Mouse (Mus musculus): ENCODE data around the gene Olfr669. TPM values are rescaled to one million over a fixed set of nuclear protein-coding genes. Genes with fewer than 3 reads are reported as not detected.
"Not testable (repeated sequence)": the region's sequence is repeated elsewhere in the genome, so short reads cannot be mapped to it uniquely, and the experiment has no call there.

Olfr669 gene
- total RNA-seq (2018; cell fraction: chromatin; rRNA removed) = not detected
- not detected for total RNA-seq (2018; cell fraction: cytosol; rRNA removed)
- total RNA-seq (2018; cell fraction: nucleus; rRNA removed) = not detected
- not detected in 3 replicates for polyA plus RNA-seq (2018)

DNA sequence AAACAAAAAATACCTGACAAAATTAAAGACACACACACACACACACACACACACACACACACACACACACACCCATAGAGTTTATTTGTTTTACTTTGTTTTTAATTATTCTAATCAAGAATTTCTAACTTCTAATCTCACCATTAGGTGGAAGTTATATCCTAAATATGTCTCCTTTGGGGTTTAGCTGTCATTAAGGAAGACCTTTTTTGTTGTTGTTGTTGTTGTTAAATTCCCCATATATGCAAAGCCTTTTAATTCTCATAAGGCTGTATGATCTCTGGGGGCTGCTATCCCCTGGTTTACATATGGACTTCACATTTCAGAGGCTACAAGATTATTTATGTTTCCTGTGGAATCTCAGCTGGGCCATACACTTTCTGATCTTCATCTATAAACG is at the start of gene Olfr669:
TSS of gene Olfr669 (plus strand) at position 301 of the 400 bp plus-strand sequence.
- no peak within 1 kb of the TSS for H3K27ac ChIP-seq
- no peaks in the 10 kb centered on the region for H3K36me3 ChIP-seq (ENCODE audit: inconsistent target)
- H3K79me2 ChIP-seq (ENCODE audit: inconsistent target) = no peaks in the 10 kb centered on the region
- no peak within 1 kb of the TSS for H3K4me3 ChIP-seq (ENCODE audit: inconsistent target)
- 70% methylated on average over 1 of the region's 1 CpGs for WGBS (ENCODE audit: missing documents)

DNA sequence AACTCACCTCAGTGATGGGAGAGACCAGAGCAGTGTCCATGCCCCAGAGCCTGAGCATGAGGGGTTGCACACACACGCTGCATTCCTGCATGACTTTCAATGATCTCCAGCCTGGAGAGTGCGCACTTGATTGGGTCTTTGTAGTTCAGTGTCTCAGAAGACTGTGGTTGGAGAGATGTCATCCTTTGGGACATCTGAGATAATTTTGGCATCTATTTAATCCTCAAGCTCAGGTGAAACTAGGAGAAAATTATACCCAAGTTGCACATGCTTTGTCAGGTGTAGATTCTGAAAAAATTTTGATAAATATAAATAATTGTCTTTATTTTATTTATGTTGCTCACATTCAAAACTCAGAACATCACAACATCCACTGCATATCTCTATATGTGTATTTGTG is 38.2 kb upstream of the Olfr669 start, which contains the start of gene Olfr666:
TSS of gene Olfr666 (minus strand) at position 101 of the 400 bp plus-strand sequence.
- no peak within 1 kb of the TSS for H3K27ac ChIP-seq
- H3K36me3 ChIP-seq (ENCODE audit: inconsistent target) = no peaks in the 10 kb centered on the region
- H3K4me3 ChIP-seq (ENCODE audit: inconsistent target) = no peak within 1 kb of the TSS
- H3K79me2 ChIP-seq (ENCODE audit: inconsistent target) = no peaks in the 10 kb centered on the region
- 86% methylated on average over 2 of the region's 2 CpGs for WGBS (ENCODE audit: missing documents)

DNA sequence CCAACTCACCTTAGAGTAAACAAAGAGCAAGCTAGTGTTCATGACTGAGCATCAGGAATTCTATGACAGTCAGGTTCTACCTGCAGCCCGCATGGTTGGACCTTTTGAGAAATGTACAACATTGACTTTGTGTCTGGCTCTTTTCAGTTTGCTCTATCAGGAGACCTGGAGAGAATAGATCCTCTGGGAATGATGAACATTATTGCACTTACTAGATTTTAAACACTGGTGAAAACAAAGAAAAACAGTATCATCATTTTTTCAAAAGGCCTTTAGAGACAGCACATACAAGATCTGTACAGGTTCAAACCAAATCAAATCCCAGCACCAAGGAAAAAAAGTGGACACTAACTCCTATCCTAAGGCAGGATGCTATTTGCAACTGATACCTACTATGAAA is 12.7 kb upstream of the Olfr669 start, which contains the start of gene Olfr667:
TSS of gene Olfr667 (minus strand) at position 101 of the 400 bp plus-strand sequence.
- Histone ChIP-seq H3K36me3 (ENCODE audit: inconsistent target) (no peaks in the 10 kb centered on the region), H3K27ac (no peak within 1 kb of the TSS), H3K79me2 (ENCODE audit: inconsistent target) (no peaks in the 10 kb centered on the region), H3K4me3 (ENCODE audit: inconsistent target) (no peak within 1 kb of the TSS)
- WGBS (ENCODE audit: missing documents) = 92% methylated on average over 1 of the region's 1 CpGs

GRCm38 (mm10) chr7:104927957-104928356 is 6.1 kb upstream of the Olfr669 start, which contains the start of gene Olfr668:
TSS of gene Olfr668 (minus strand) at chr7:104928057.
- no peaks in the 10 kb centered on the region for H3K36me3 ChIP-seq (ENCODE audit: inconsistent target)
- H3K27ac ChIP-seq = no peak within 1 kb of the TSS
- 50% methylated on average over 1 of the region's 1 CpGs for WGBS (ENCODE audit: missing documents)
- no peak within 1 kb of the TSS for H3K4me3 ChIP-seq (ENCODE audit: inconsistent target)
- H3K79me2 ChIP-seq (ENCODE audit: inconsistent target) = no peaks in the 10 kb centered on the region

- WGBS (ENCODE audit: missing documents) = 96% methylated on average over 10 of the region's 16 CpGs
- H3K4me3 ChIP-seq (ENCODE audit: inconsistent target); H3K79me2 ChIP-seq (ENCODE audit: inconsistent target); H3K36me3 ChIP-seq (ENCODE audit: inconsistent target); H3K27ac ChIP-seq: not testable (repeated sequence)
These were observed 16.2 kb downstream of the Olfr669 start for GRCm38 (mm10) chr7:104950234-104950633.

DNA sequence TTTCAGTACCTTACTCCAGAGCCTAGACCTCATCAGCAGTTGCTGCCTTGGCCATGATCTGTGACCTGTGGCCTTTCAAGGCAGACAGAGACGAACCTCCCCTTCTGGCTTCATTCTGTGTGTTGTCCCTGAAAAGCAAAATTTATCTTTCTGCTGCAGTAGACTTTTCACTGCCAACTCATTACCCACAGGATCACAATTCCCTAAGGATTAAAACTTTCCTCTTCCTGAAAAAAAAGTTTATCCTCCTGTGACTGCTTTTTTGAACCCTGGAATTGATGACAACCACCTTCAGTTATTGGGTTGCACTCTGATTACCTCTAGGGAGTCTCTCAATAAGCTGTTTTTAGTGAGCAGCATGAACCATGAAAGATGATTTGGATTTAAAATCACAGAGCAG is 28.5 kb downstream of the Olfr669 start, which contains the start of gene Olfr670:
TSS of gene Olfr670 (minus strand) at position 101 of the 400 bp plus-strand sequence.
- Histone ChIP-seq H3K4me3 (ENCODE audit: inconsistent target) (no peak within 1 kb of the TSS), H3K79me2 (ENCODE audit: inconsistent target) (no peaks in the 10 kb centered on the region), H3K36me3 (ENCODE audit: inconsistent target) (no peaks in the 10 kb centered on the region), H3K27ac (no peak within 1 kb of the TSS)
- WGBS (ENCODE audit: missing documents) = 36% methylated on average over 1 of the region's 1 CpGs

DNA sequence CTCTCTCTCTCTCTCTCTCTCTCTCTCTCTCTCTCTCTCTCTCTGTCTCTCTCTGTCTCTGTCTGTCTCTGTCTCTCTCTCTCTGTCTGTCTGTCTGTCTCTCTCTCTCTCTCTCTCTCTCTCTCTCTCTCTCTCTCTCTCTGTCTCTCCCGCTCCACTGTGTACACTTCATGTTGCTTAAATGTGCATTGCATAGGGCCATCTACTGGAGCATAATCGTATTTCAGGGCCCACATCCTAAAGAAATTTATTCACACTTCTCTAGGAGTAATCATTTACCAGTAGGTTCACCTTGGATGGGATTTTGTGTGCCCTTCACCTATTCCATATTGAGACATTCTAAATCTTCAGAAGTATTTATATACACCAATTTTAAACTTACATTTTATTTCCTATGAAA is 38.5 kb downstream of the Olfr669 start:
- WGBS (ENCODE audit: missing documents) = 90% methylated on average over 1 of the region's 2 CpGs
- not testable (repeated sequence) for H3K4me3 ChIP-seq (ENCODE audit: inconsistent target); H3K27ac ChIP-seq; H3K36me3 ChIP-seq (ENCODE audit: inconsistent target); H3K79me2 ChIP-seq (ENCODE audit: inconsistent target)

GRCm38 (mm10) chr7:104979026-104979425 is 45.0 kb downstream of the Olfr669 start, which contains the start of gene Olfr671:
TSS of gene Olfr671 (minus strand) at chr7:104979126.
- 85% methylated on average over 1 of the region's 1 CpGs for WGBS (ENCODE audit: missing documents)
- no peaks in the 10 kb centered on the region for H3K36me3 ChIP-seq (ENCODE audit: inconsistent target)
- H3K4me3 ChIP-seq (ENCODE audit: inconsistent target) = no peak within 1 kb of the TSS
- no peaks in the 10 kb centered on the region for H3K79me2 ChIP-seq (ENCODE audit: inconsistent target)
- no peak within 1 kb of the TSS for H3K27ac ChIP-seq

Other genes starting within 250 kb of the Olfr669 start
- not detected in 3 replicates for gene Olfr661, start 247.7 kb upstream of the Olfr669 start, polyA plus RNA-seq (2018)
- not detected in 3 replicates for gene Usp17le, start 156.8 kb upstream of the Olfr669 start, polyA plus RNA-seq (2018)
- gene Usp17lb, start 91.6 kb upstream of the Olfr669 start, polyA plus RNA-seq (2018) = not detected in 3 replicates
- not detected in 3 replicates for gene Usp17la, start 77.2 kb upstream of the Olfr669 start, polyA plus RNA-seq (2018)
- not detected in 3 replicates for gene Olfr665, start 56.2 kb upstream of the Olfr669 start, polyA plus RNA-seq (2018)
- gene Olfr666, start 38.3 kb upstream of the Olfr669 start, polyA plus RNA-seq (2018) = not detected in 3 replicates
- gene Olfr667, start 12.8 kb upstream of the Olfr669 start, polyA plus RNA-seq (2018) = not detected in 3 replicates
- gene Olfr668, start 6.2 kb upstream of the Olfr669 start, polyA plus RNA-seq (2018) = not detected in 3 replicates
- gene Olfr670, start 28.4 kb downstream of the Olfr669 start, polyA plus RNA-seq (2018) = not detected in 3 replicates
- gene Olfr671, start 44.9 kb downstream of the Olfr669 start, polyA plus RNA-seq (2018) = not detected in 3 replicates
- gene Olfr672, start 67.8 kb downstream of the Olfr669 start, polyA plus RNA-seq (2018) = not detected in 3 replicates
- not detected in 3 replicates for gene Olfr675, start 94.2 kb downstream of the Olfr669 start, polyA plus RNA-seq (2018)
- gene Olfr676, start 98.5 kb downstream of the Olfr669 start, polyA plus RNA-seq (2018) = not detected in 3 replicates
- gene Olfr677, start 117.1 kb downstream of the Olfr669 start, polyA plus RNA-seq (2018) = not detected in 3 replicates
- not detected in 3 replicates for gene Olfr678, start 130.2 kb downstream of the Olfr669 start, polyA plus RNA-seq (2018)
- not detected in 3 replicates for gene Olfr679, start 147.0 kb downstream of the Olfr669 start, polyA plus RNA-seq (2018)
- gene Olfr680-ps1, start 158.6 kb downstream of the Olfr669 start, polyA plus RNA-seq (2018) = not detected in 3 replicates
- gene Olfr681, start 182.6 kb downstream of the Olfr669 start, polyA plus RNA-seq (2018) = not detected in 3 replicates
- not detected in 3 replicates for gene Olfr683, start 212.8 kb downstream of the Olfr669 start, polyA plus RNA-seq (2018)
- gene Olfr684, start 229.4 kb downstream of the Olfr669 start, polyA plus RNA-seq (2018) = not detected in 3 replicates

Data from macrophage (primary cell).